Mouse (Mus musculus): ENCODE data around the gene Zfp984.

DNA sequence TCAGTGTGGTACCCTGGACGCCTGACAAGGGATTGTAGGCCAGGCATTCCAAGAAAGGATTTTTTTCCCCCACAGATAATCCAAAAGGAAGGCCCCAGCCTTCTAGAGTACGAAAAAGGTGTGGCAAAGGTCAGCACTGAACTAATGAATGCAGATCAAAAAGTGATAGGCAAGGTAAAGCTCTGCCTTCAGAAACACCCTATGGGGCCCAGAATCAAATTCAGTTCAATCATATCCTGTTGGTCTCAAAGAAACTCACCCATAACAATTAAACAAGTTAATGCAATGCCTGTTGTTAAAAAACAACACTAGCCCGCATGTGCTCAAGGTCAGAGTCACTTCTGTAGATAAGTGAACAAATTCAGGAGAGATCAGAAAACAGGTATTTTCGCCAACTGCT lies 14.8 kb upstream of the Zfp984 start:
- TF ChIP-seq CTCF (conservative IDR thresholded peaks at IDR 0.05; ENCODE audit: insufficient read depth, insufficient read length, low read depth, low read length) (no peak), POLR2A (IDR thresholded peaks at IDR 0.05; ENCODE audit: low read depth, low read length) (no peak)

All from kidney, adult 2 months (tissue).